Mouse (Mus musculus) cerebellum, adult 2 months (tissue): ENCODE results near the gene Gm13277.
"Not testable (repeated sequence)": the region's sequence is repeated elsewhere in the genome, so short reads cannot be mapped to it uniquely, and the experiment has no call there.

Experiments
- CTCF ChIP-seq: fragments of 200-500 bp; IDR thresholded peaks from 2 replicates; pipeline ENCODE4 v1.5.1; 2011; ENCODE audit warnings: low read depth, mild to moderate bottlenecking, control low read depth, low read length, moderate library complexity, borderline replicate concordance; ENCODE audit not compliant: insufficient read depth
- POLR2A ChIP-seq: fragments of 200-500 bp; IDR thresholded peaks from 2 replicates; pipeline ENCODE4 v1.6.1; 2011; ENCODE audit warnings: low read length, control low read depth, borderline replicate concordance; ENCODE audit not compliant: insufficient read depth

DNA sequence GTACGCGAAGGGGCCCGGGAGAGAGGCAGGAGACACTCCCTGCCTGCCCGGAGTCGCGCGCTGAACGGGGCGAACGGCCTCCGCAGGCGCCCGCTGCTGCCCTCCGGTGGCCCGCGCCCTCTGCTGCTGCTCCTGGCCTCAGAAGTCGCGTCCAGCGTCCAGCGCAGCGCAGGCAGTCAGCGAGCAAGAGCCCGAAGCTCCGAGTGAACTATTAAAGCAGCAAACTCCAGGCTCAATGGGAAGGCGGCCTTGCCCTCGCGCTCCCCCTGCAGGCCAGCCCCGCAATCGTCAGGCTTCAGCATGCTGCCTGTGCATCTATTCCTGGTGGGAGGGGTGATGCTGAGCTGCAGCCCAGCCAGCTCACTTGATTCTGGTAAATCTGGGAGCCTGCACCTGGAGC, 14.5 kb downstream of the Gm13277 start, which contains the start of gene Gm13287:
- not testable (repeated sequence) for TF ChIP-seq CTCF, POLR2A
